Mouse (Mus musculus) MEL (cell line): Measurements from ENCODE around the gene St8sia6.

Source experiments
- CTCF ChIP-seq, 3 experiments: IDR thresholded peaks in 2 of 3; conservative IDR thresholded peaks in 1 of 3; 2 replicates each; pipeline ENCODE4 v1.5.1; 2011 to 2012; ENCODE audit warnings: low read length in 3 of 3, low read depth in 2 of 3, mild to moderate bottlenecking in 2 of 3, improper control_type of control experiment in 1 of 3, inconsistent platforms in 1 of 3, mixed read lengths in 1 of 3, moderate library complexity in 1 of 3; ENCODE audit not compliant: control insufficient read depth in 1 of 3, insufficient read depth in 1 of 3, poor library complexity in 1 of 3, severe bottlenecking in 1 of 3
- ETS1 ChIP-seq: IDR thresholded peaks from 2 replicates; pipeline ENCODE4 v1.6.1; 2012; ENCODE audit warnings: low read depth, mild to moderate bottlenecking, inconsistent platforms, low read length, improper control_type of control experiment, moderate library complexity
- GATA1 ChIP-seq: IDR thresholded peaks from 2 replicates; pipeline ENCODE4 v1.6.1; 2011; ENCODE audit warnings: low read depth, low read length, improper control_type of control experiment
- HCFC1 ChIP-seq: IDR thresholded peaks from 2 replicates; pipeline ENCODE4 v1.6.1; 2012; ENCODE audit warnings: low read depth, mild to moderate bottlenecking, inconsistent platforms, low read length, improper control_type of control experiment, moderate library complexity
- JUND ChIP-seq: IDR thresholded peaks from 2 replicates; pipeline ENCODE4 v1.6.1; 2011; ENCODE audit warnings: low read depth, mild to moderate bottlenecking, improper control_type of control experiment, low read length
- MYC ChIP-seq: IDR thresholded peaks from 2 replicates; pipeline ENCODE4 v1.6.1; 2011; ENCODE audit warnings: low read depth, mild to moderate bottlenecking, low read length, improper control_type of control experiment, moderate library complexity
- POLR2A ChIP-seq, 2 experiments: IDR thresholded peaks; 2 replicates each; pipeline ENCODE4 v1.6.1; 2011 to 2012; ENCODE audit warnings: low read length in 2 of 2, mild to moderate bottlenecking in 2 of 2, control low read depth in 1 of 2, improper control_type of control experiment in 1 of 2, low read depth in 1 of 2, moderate library complexity in 1 of 2; ENCODE audit not compliant: control insufficient read depth in 1 of 2, insufficient read depth in 1 of 2, poor library complexity in 1 of 2
- RCOR1 ChIP-seq: IDR thresholded peaks from 2 replicates; pipeline ENCODE4 v1.6.1; 2012; ENCODE audit warnings: low read depth, mild to moderate bottlenecking, inconsistent platforms, low read length, improper control_type of control experiment
- TAL1 ChIP-seq: IDR thresholded peaks from 2 replicates; pipeline ENCODE4 v1.6.1; 2012; ENCODE audit warnings: mild to moderate bottlenecking, inconsistent platforms, low read length, moderate library complexity, mixed read lengths
- TBP ChIP-seq: IDR thresholded peaks from 2 replicates; pipeline ENCODE4 v1.8.0; 2011; ENCODE audit warnings: low read depth, low read length, improper control_type of control experiment

- TF ChIP-seq CTCF (IDR thresholded peaks at IDR 0.05 in 2 of 3, conservative IDR thresholded peaks at IDR 0.05 in 1 of 3; ENCODE audit: control insufficient read depth in 1 of 3, insufficient read depth in 1 of 3, low read depth in 2 of 3, low read length in 3 of 3, poor library complexity in 1 of 3, severe bottlenecking in 1 of 3) (peak; percentile 21 to 62 (median 41); a peak in 4 of 6 replicates), JUND (no peak), HCFC1 (no peak), TAL1 (no peak), GATA1 (no peak), POLR2A (IDR thresholded peaks at IDR 0.05; ENCODE audit: control insufficient read depth in 1 of 2, insufficient read depth in 1 of 2, low read depth in 1 of 2, low read length in 2 of 2, poor library complexity in 1 of 2) (no peak), ETS1 (no peak), TBP (no peak), MYC (no peak), RCOR1 (no peak)
Measured at GRCm38 (mm10) chr2:13806120-13806519, 12.3 kb upstream of the St8sia6 start.
